Mouse (Mus musculus) lung, postnatal 0 days (tissue): ENCODE results near the gene Gm10273.

Experiments used
- CTCF ChIP-seq: IDR thresholded peaks from 2 replicates; pipeline ENCODE4 v1.5.1; 2016; ENCODE audit warnings: antibody characterized with exemption, mild to moderate bottlenecking
- EP300 ChIP-seq: IDR thresholded peaks from 2 replicates; pipeline ENCODE4 v1.6.1; 2016; ENCODE audit warnings: antibody characterized with exemption, mild to moderate bottlenecking, control low read depth

- TF ChIP-seq CTCF (no peak), EP300 (no peak)
These were observed 44.7 kb downstream of the Gm10273 start for GRCm38 (mm10) chr10:59440177-59440576.
